Mouse (Mus musculus): Measurements from ENCODE around the gene Adamts14.

Adamts14 gene

GRCm38 (mm10) chr10:61178687-61179086 lies 94.6 kb downstream of the Adamts14 start:
- DNase-seq (ENCODE audit: low spot score in 2 of 2) = no peak

- no peak for DNase-seq (ENCODE audit: low spot score in 2 of 2)
Observed at GRCm38 (mm10) chr10:61177751-61178150, 95.5 kb downstream of the Adamts14 start.

- no peak for DNase-seq (ENCODE audit: low spot score in 2 of 2)
Observed at GRCm38 (mm10) chr10:61176221-61176790, 96.9 kb downstream of the Adamts14 start.

GRCm38 (mm10) chr10:61175442-61176204 lies 97.6 kb downstream of the Adamts14 start:
- no peak for DNase-seq (ENCODE audit: low spot score in 2 of 2)

- DNase-seq (ENCODE audit: low spot score in 2 of 2) = no peak
Observed at GRCm38 (mm10) chr10:61174711-61175441, 98.4 kb downstream of the Adamts14 start.

GRCm38 (mm10) chr10:61172496-61172895 lies 100.7 kb downstream of the Adamts14 start:
- no peak for DNase-seq (ENCODE audit: low spot score in 2 of 2)

- DNase-seq (ENCODE audit: low spot score in 2 of 2) = no peak
Observed at GRCm38 (mm10) chr10:61171654-61172053, 101.6 kb downstream of the Adamts14 start, which contains the start of gene Tbata. Gene Tbata (plus strand): TSS chr10:61171954.

GRCm38 (mm10) chr10:61168393-61168792 lies 104.8 kb downstream of the Adamts14 start:
- DNase-seq (ENCODE audit: low spot score in 2 of 2) = no peak

- DNase-seq (ENCODE audit: low spot score in 2 of 2) = no peak
Observed at GRCm38 (mm10) chr10:61167333-61168096, 105.7 kb downstream of the Adamts14 start.

- DNase-seq (ENCODE audit: low spot score in 2 of 2) = no peak
Observed at GRCm38 (mm10) chr10:61162366-61162765, 110.9 kb downstream of the Adamts14 start.

- no peak for DNase-seq (ENCODE audit: low spot score in 2 of 2)
Observed at GRCm38 (mm10) chr10:61160671-61161070, 112.6 kb downstream of the Adamts14 start.

GRCm38 (mm10) chr10:61160089-61160488 lies 113.1 kb downstream of the Adamts14 start:
- DNase-seq (ENCODE audit: low spot score in 2 of 2) = no peak

- no peak for DNase-seq (ENCODE audit: low spot score in 2 of 2)
Observed at GRCm38 (mm10) chr10:61158594-61158993, 114.6 kb downstream of the Adamts14 start.

- DNase-seq (ENCODE audit: low spot score in 2 of 2) = no peak
Observed at GRCm38 (mm10) chr10:61156453-61156852, 116.8 kb downstream of the Adamts14 start.

GRCm38 (mm10) chr10:61155611-61156010 lies 117.6 kb downstream of the Adamts14 start:
- no peak for DNase-seq (ENCODE audit: low spot score in 2 of 2)

- no peak for DNase-seq (ENCODE audit: low spot score in 2 of 2)
Observed at GRCm38 (mm10) chr10:61152131-61152530, 121.1 kb downstream of the Adamts14 start.

GRCm38 (mm10) chr10:61150616-61151015 lies 122.6 kb downstream of the Adamts14 start:
- no peak for DNase-seq (ENCODE audit: low spot score in 2 of 2)

GRCm38 (mm10) chr10:61149476-61149875 lies 123.8 kb downstream of the Adamts14 start:
- DNase-seq (ENCODE audit: low spot score in 2 of 2) = peak in 1 of 2 experiments; percentile 18

- DNase-seq (ENCODE audit: low spot score in 2 of 2) = peak; percentile 88 to 94
Observed at GRCm38 (mm10) chr10:61147157-61148040, 125.8 kb downstream of the Adamts14 start, which contains the start of gene Sgpl1. Gene Sgpl1 (minus strand): TSS chr10:61147703.
